25 mouse cellular contexts compared by ENCODE assay signal in the genomic region with DNA sequence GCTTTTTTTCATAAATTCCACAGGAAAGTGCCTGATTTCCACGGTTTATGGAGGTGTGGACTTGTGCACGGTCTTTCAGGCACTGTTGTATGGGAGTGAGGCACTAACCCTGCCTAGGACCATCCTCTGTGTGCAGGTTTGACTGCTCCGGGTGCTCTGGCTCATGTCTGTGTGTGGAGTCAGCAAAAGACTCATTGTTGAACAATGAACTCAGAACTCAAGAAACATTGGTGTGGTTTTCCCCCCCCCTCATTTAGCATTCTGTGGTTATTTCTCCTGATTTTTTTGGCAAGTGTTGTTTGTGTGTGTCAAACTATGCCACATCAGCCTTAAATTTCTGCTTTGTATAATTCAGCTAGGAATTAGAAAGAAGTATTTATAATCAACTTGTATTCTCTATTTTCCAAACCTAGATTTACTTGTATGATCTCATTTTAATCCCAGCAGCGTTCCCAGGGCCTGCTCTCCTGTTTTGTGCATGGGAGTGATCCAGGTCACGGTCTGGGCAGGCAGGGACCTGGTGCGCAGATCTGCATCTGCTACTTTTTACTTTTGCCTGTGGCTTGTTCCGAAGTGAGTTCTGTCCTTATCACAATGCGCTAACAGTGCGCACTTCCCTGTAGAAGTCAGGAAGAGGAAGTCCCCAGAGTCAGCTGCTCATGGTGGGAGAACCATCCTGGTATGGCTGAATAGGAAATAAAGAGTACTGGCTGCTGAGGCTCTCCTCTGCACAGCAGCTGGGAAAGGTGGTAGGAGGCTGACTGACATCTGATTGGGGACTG.
DNase-seq lines count a peak whose midpoint lies in the region; ATAC-seq and TF ChIP-seq lines count a peak whose summit lies in the region.
"Had no signal": no experiment of that assay in that cellular context is flagged by ENCODE, and none has a peak within 500 bp of the region (broad histone marks: within the 10 kb centered on the region; RNA-seq: fewer than 3 reads in every experiment).

No protein-coding gene starts in this region.

- H3K9ac ChIP-seq in MEL (ENCODE audit: control insufficient read depth, low read depth, low read length, poor library complexity, severe bottlenecking), result peak overlapping the region; percentile 63
- H3K9ac ChIP-seq: intestine, embryonic 15.5 days; liver, embryonic 12.5 days; liver, postnatal 0 days had no signal

- peak overlapping the region; percentile 77 for H3K27ac ChIP-seq in MEL (ENCODE audit: control insufficient read depth, low read depth, low read length)
- 0 out of 2 replicates have a peak overlapping the region, but pooled peaks have one; percentile 51 for H3K27ac ChIP-seq in brown adipose tissue, adult 24 weeks (replicated peaks; ENCODE audit: low read depth, low read length)
- H3K27ac ChIP-seq: forebrain, embryonic 10.5 days; gastrocnemius, adult 2 months; hindbrain, postnatal 0 days; intestine, embryonic 15.5 days; liver, embryonic 12.5 days; macrophage had no signal

- TF ChIP-seq CTCF in MEL (IDR thresholded peaks at IDR 0.05 in 2 of 3, conservative IDR thresholded peaks at IDR 0.05 in 1 of 3; ENCODE audit: control insufficient read depth in 1 of 3, insufficient read depth in 1 of 3, low read depth in 2 of 3, low read length in 3 of 3, poor library complexity in 1 of 3, severe bottlenecking in 1 of 3), result no peak

- H3K79me2 ChIP-seq in MEL (ENCODE audit: control insufficient read depth, insufficient read depth, low read length, poor library complexity), result no peaks in the 10 kb centered on the region

- DNase-seq in 3T3-L1 (ENCODE audit: low read depth, low spot score), result peak; percentile 95
- DNase-seq in MEL (ENCODE audit: low read depth, low spot score), result peak; percentile 94
- DNase-seq in kidney, postnatal 14 days, result no peak
- DNase-seq in cerebellum, adult 18-20 months, result no peak
- DNase-seq in cerebellum, postnatal 25 days, result no peak
- DNase-seq: adrenal gland, postnatal 14 days; cerebellum, adult 2 months; embryo, embryonic 11 days; gastrocnemius, adult 2 months; kidney, adult 2 months; left cerebral cortex, postnatal 4 days; liver, postnatal 0 days; midbrain, embryonic 14.5 days; right cerebral cortex, adult 18-20 months; right cerebral cortex, postnatal 4 days; thymus, adult 2 months; thymus, postnatal 4 days had no signal

- no peaks in the 10 kb centered on the region for H3K27me3 ChIP-seq in MEL (ENCODE audit: control insufficient read depth in 1 of 2, insufficient read depth in 2 of 2, low read length in 2 of 2)
- H3K27me3 ChIP-seq: intestine, embryonic 15.5 days; liver, embryonic 12.5 days had no signal

- H3K4me3 ChIP-seq in MEL (ENCODE audit: control insufficient read depth in 1 of 2, insufficient read depth in 1 of 2, low read depth in 2 of 2, low read length in 2 of 2), result peak overlapping the region; percentile 33 to 51
- H3K4me3 ChIP-seq in brown adipose tissue, adult 24 weeks (ENCODE audit: insufficient read depth, low read depth, low read length), result no peak overlapping the region
- H3K4me3 ChIP-seq: forebrain, embryonic 10.5 days; gastrocnemius, adult 2 months; intestine, embryonic 15.5 days; liver, embryonic 12.5 days had no signal

- peak; percentile 61 for ATAC-seq in granulocyte monocyte progenitor cell, adult 5-6 weeks (replicated peaks; ENCODE audit: poor library complexity, severe bottlenecking)
- ATAC-seq: forebrain, embryonic 16.5 days; hindbrain, postnatal 0 days; intestine, embryonic 15.5 days; liver, embryonic 12.5 days; liver, postnatal 0 days had no signal

- peaks cover 16 to 24% of the 10 kb centered on the region in 2 experiments for H3K4me1 ChIP-seq in MEL (ENCODE audit: control insufficient read depth in 1 of 2, insufficient read depth in 2 of 2, low read length in 2 of 2)
- H3K4me1 ChIP-seq in brown adipose tissue, adult 24 weeks (ENCODE audit: control insufficient read depth, insufficient read depth, insufficient read length, low read length), result peaks cover 7% of the 10 kb centered on the region; the same call in 1 of the 2 replicates
- H3K4me1 ChIP-seq: forebrain, embryonic 10.5 days; intestine, embryonic 15.5 days had no signal

- no peak; the same call in none of the 2 replicates for TF ChIP-seq RAD21 in MEL (IDR thresholded peaks at IDR 0.05; ENCODE audit: low read depth, low read length)

- TF ChIP-seq EP300 in MEL (IDR thresholded peaks at IDR 0.05; ENCODE audit: low read depth in 1 of 2, low read length in 2 of 2), result peak; percentile 83 to 94

- H3K9me3 ChIP-seq in MEL (replicated peaks; ENCODE audit: insufficient read depth, low read length), result no peaks in the 10 kb centered on the region
- H3K9me3 ChIP-seq: forebrain, embryonic 10.5 days; intestine, embryonic 15.5 days; liver, embryonic 12.5 days had no signal

- peak in 1 of 2 experiments; percentile 55; a peak in 1 of 4 replicates for TF ChIP-seq POLR2A in MEL (IDR thresholded peaks at IDR 0.05; ENCODE audit: control insufficient read depth in 1 of 2, insufficient read depth in 1 of 2, low read depth in 1 of 2, low read length in 2 of 2, poor library complexity in 1 of 2)

- H3K36me3 ChIP-seq in MEL (ENCODE audit: control insufficient read depth in 1 of 2, insufficient read depth in 2 of 2, low read length in 2 of 2), result peaks cover 0 to 31% of the 10 kb centered on the region in 2 experiments; a peak in 2 of 4 replicates
- H3K36me3 ChIP-seq: forebrain, embryonic 10.5 days; intestine, embryonic 15.5 days; liver, embryonic 12.5 days had no signal

TF ChIP-seq in MEL, 35 proteins besides CTCF, POLR2A, EP300 and RAD21:
- peak; percentile 35; the same call in 1 of the 2 replicates for TF ChIP-seq TAL1 (IDR thresholded peaks at IDR 0.05; ENCODE audit: low read length)
- peak; percentile 12; the same call in 1 of the 2 replicates for TF ChIP-seq ZC3H11A (IDR thresholded peaks at IDR 0.05; ENCODE audit: low read depth, low read length)
- TF ChIP-seq GATA1 (IDR thresholded peaks at IDR 0.05; ENCODE audit: low read depth, low read length), result peak; percentile 94
- TF ChIP-seq MEF2A (IDR thresholded peaks at IDR 0.05; ENCODE audit: extremely low read depth, insufficient replicate concordance, low read depth, low read length, poor library complexity, severe bottlenecking), result no peak
- TF ChIP-seq RCOR1 (IDR thresholded peaks at IDR 0.05; ENCODE audit: low read depth, low read length), result peak; percentile 76; the same call in 1 of the 2 replicates
- peak; percentile 91 for TF ChIP-seq SIN3A (IDR thresholded peaks at IDR 0.05; ENCODE audit: low read length)
- TF ChIP-seq BHLHE40 (IDR thresholded peaks at IDR 0.05; ENCODE audit: borderline replicate concordance, low read depth, low read length), result peak; percentile 36; the same call in 1 of the 2 replicates
- peak; percentile 74 for TF ChIP-seq MXI1 (IDR thresholded peaks at IDR 0.05; ENCODE audit: low read depth, low read length)
- peak; percentile 77 for TF ChIP-seq TCF12 (IDR thresholded peaks at IDR 0.05; ENCODE audit: low read depth, low read length)
- peak; percentile 8; the same call in 1 of the 2 replicates for TF ChIP-seq ZMIZ1 (IDR thresholded peaks at IDR 0.05; ENCODE audit: low read depth, low read length)
- TF ChIP-seq CHD1 (IDR thresholded peaks at IDR 0.05; ENCODE audit: low read depth, low read length), result 0 out of 2 replicates have a peak, but pooled peaks have one; percentile 55
- TF ChIP-seq E2F4 (IDR thresholded peaks at IDR 0.05; ENCODE audit: borderline replicate concordance, low read depth, low read length), result no peak
- peak; percentile 83 for TF ChIP-seq USF1 (IDR thresholded peaks at IDR 0.05; ENCODE audit: low read depth, low read length)
- TF ChIP-seq TBP (IDR thresholded peaks at IDR 0.05; ENCODE audit: low read depth, low read length), result peak; percentile 77
- TF ChIP-seq KAT2A (conservative IDR thresholded peaks at IDR 0.05; ENCODE audit: low read depth, low read length), result no peak
- peak; percentile 76 for TF ChIP-seq MAX (IDR thresholded peaks at IDR 0.05; ENCODE audit: low read length)
- TF ChIP-seq MAFK (IDR thresholded peaks at IDR 0.05; ENCODE audit: borderline replicate concordance, low read depth, low read length), result no peak
- no peak for TF ChIP-seq UBTF (IDR thresholded peaks at IDR 0.05; ENCODE audit: borderline replicate concordance, insufficient read depth, low read depth, low read length)
- TF ChIP-seq HCFC1 (IDR thresholded peaks at IDR 0.05; ENCODE audit: low read depth, low read length), result peak; percentile 74
- TF ChIP-seq SMC3 (IDR thresholded peaks at IDR 0.05; ENCODE audit: low read depth, low read length), result peak; percentile 32; the same call in 1 of the 2 replicates
- peak; percentile 59; the same call in 1 of the 2 replicates for TF ChIP-seq NRF1 (IDR thresholded peaks at IDR 0.05; ENCODE audit: insufficient read depth, low read depth, low read length, poor library complexity, severe bottlenecking)
- peak; percentile 85 for TF ChIP-seq ZNF384 (IDR thresholded peaks at IDR 0.05; ENCODE audit: low read depth, low read length)
- TF ChIP-seq JUND (IDR thresholded peaks at IDR 0.05; ENCODE audit: low read depth, low read length), result no peak
- TF ChIP-seq MYC (IDR thresholded peaks at IDR 0.05; ENCODE audit: low read depth, low read length), result peak; percentile 86
- TF ChIP-seq MAZ (IDR thresholded peaks at IDR 0.05; ENCODE audit: low read depth, low read length), result 0 out of 2 replicates have a peak, but pooled peaks have one; percentile 24
- peak; percentile 96 for TF ChIP-seq ELF1 (IDR thresholded peaks at IDR 0.05; ENCODE audit: low read depth, low read length)
- peak; percentile 97 for TF ChIP-seq ETS1 (IDR thresholded peaks at IDR 0.05; ENCODE audit: low read depth, low read length)

Comparison
In these comparisons a context has a peak if more than half of its experiments do, and no peak if none do; other contexts are left out.
1. DNase-seq: peak in 3T3-L1 (single experiment) and MEL (single experiment); none in kidney, postnatal 14 days (single experiment), cerebellum, adult 18-20 months (0 of 2) and cerebellum, postnatal 25 days (0 of 2).